Mouse (Mus musculus) hindbrain, embryonic 11.5 days (tissue): ENCODE data around the gene Prkch. TPM values are rescaled to one million over a fixed set of nuclear protein-coding genes. Genes with fewer than 3 reads are reported as not detected.

Experiments used
- ATAC-seq: fragments of 200-750 bp; cut with Nextera tagmentation; 2 replicates; pipeline ENCODE4 v1.8.0; 2017; ENCODE audit warnings: mild to moderate bottlenecking, moderate TSS enrichment, moderate library complexity; ENCODE audit not compliant: low FRiP score
- DNase-seq: peaks from one replicate; pipeline ENCODE4 v3.0.0-alpha.2; 2015; ENCODE audit warnings: low spot score
- H3K27ac ChIP-seq: fragments of 300-500 bp; sonication (generic); 2 replicates; pipeline ENCODE4 v1.5.1; 2014; ENCODE audit warnings: mild to moderate bottlenecking, low read depth, low read length
- H3K27me3 ChIP-seq: fragments of 300-500 bp; sonication (generic); 2 replicates; pipeline ENCODE4 v1.6.1; 2014; ENCODE audit warnings: mild to moderate bottlenecking, low read length, moderate library complexity, mixed read lengths; ENCODE audit not compliant: control insufficient read depth, insufficient read depth
- H3K36me3 ChIP-seq: fragments of 300-500 bp; sonication (generic); 2 replicates; pipeline ENCODE4 v1.6.1; 2014; ENCODE audit warnings: mild to moderate bottlenecking, low read length, moderate library complexity, mixed read lengths; ENCODE audit not compliant: control insufficient read depth, insufficient read depth
- H3K4me1 ChIP-seq: fragments of 300-500 bp; sonication (generic); replicated peaks from 2 replicates; pipeline ENCODE4 v1.6.1; 2014; ENCODE audit warnings: low read length, mixed read lengths; ENCODE audit not compliant: control insufficient read depth, insufficient read depth
- H3K4me2 ChIP-seq: fragments of 300-500 bp; sonication (generic); replicated peaks from 2 replicates; pipeline ENCODE4 v1.6.1; 2014; ENCODE audit warnings: mild to moderate bottlenecking, low read depth, low read length
- H3K4me3 ChIP-seq: fragments of 300-500 bp; sonication (generic); 2 replicates; pipeline ENCODE4 v1.5.1; 2014; ENCODE audit warnings: low read depth, low read length
- H3K9ac ChIP-seq: fragments of 300-500 bp; sonication (generic); 2 replicates; pipeline ENCODE4 v1.6.1; 2014; ENCODE audit warnings: low read depth, low read length
- H3K9me3 ChIP-seq: fragments of 300-500 bp; sonication (generic); 2 replicates; pipeline ENCODE4 v1.6.1; 2016; ENCODE audit warnings: low read length; ENCODE audit not compliant: control insufficient read depth
- WGBS: fragments of 180-500 bp; shearing (Covaris S2); extraction: QIAGEN DNeasy Blood & Tissue Kit; methylation state at CpG from one replicate; pipeline ENCODE4 v1.1.7; 2014; 5-methylcytosine and 5-hydroxymethylcytosine counted together
- polyA plus RNA-seq: library from polyadenylated mRNA; unstranded; fragments of >200 nt; fragmentation: Nextera tagmentation; extraction: Ambion mirVana; gene quantifications from 2 replicates; pipeline ENCODE4 v1.2.1, GENCODE M21; 2014

The Prkch gene
- polyA plus RNA-seq, 1 experiment from 2014 or later, result 10.5 TPM

- 77% methylated on average over 4 of the region's 4 CpGs for WGBS
- Histone ChIP-seq H3K4me2 (no peak overlapping the region), H3K27me3 (no peaks in the 10 kb centered on the region), H3K9me3 (no peaks in the 10 kb centered on the region), H3K4me1 (no peaks in the 10 kb centered on the region), H3K36me3 (no peaks in the 10 kb centered on the region), H3K9ac (no peak overlapping the region), H3K27ac (no peak overlapping the region), H3K4me3 (no peak overlapping the region)
- ATAC-seq (no peak), DNase-seq (no peak)
Measured at GRCm38 (mm10) chr12:73600457-73600856, 15.9 kb downstream of the Prkch start.

GRCm38 (mm10) chr12:73602974-73603373, 18.4 kb downstream of the Prkch start:
- Histone ChIP-seq H3K4me1 (no peaks in the 10 kb centered on the region), H3K4me3 (no peak overlapping the region), H3K9ac (no peak overlapping the region), H3K36me3 (no peaks in the 10 kb centered on the region), H3K4me2 (no peak overlapping the region), H3K27ac (no peak overlapping the region), H3K9me3 (no peaks in the 10 kb centered on the region), H3K27me3 (no peaks in the 10 kb centered on the region)
- 90% methylated on average over 7 of the region's 7 CpGs for WGBS
- ATAC-seq, result no peak
- DNase-seq, result no peak

- Histone ChIP-seq H3K27ac (no peak overlapping the region), H3K9me3 (no peaks in the 10 kb centered on the region), H3K36me3 (no peaks in the 10 kb centered on the region), H3K9ac (no peak overlapping the region), H3K4me2 (no peak overlapping the region), H3K4me1 (no peaks in the 10 kb centered on the region; the same call in none of the 2 replicates), H3K27me3 (no peaks in the 10 kb centered on the region), H3K4me3 (no peak overlapping the region)
- ATAC-seq, result no peak
- no peak for DNase-seq
- 92% methylated on average over 6 of the region's 6 CpGs for WGBS
Measured at GRCm38 (mm10) chr12:73603653-73604052, 19.1 kb downstream of the Prkch start.

- no peak overlapping the region for H3K27ac ChIP-seq
- no peaks in the 10 kb centered on the region for H3K27me3 ChIP-seq
- no peak overlapping the region for H3K4me3 ChIP-seq
- H3K9me3 ChIP-seq, result no peaks in the 10 kb centered on the region
- no peaks in the 10 kb centered on the region; the same call in none of the 2 replicates for H3K4me1 ChIP-seq
- no peak for ATAC-seq
- no peaks in the 10 kb centered on the region for H3K36me3 ChIP-seq
- DNase-seq, result no peak
- no peak overlapping the region for H3K4me2 ChIP-seq
- no peak overlapping the region for H3K9ac ChIP-seq
- 64% methylated on average over 12 of the region's 12 CpGs for WGBS
Measured at GRCm38 (mm10) chr12:73604762-73605161, 20.2 kb downstream of the Prkch start.

GRCm38 (mm10) chr12:73605174-73605573, 20.6 kb downstream of the Prkch start:
- ATAC-seq (no peak), DNase-seq (no peak)
- Histone ChIP-seq H3K9ac (no peak overlapping the region), H3K36me3 (no peaks in the 10 kb centered on the region), H3K4me3 (no peak overlapping the region), H3K27me3 (no peaks in the 10 kb centered on the region), H3K9me3 (no peaks in the 10 kb centered on the region), H3K4me2 (no peak overlapping the region), H3K4me1 (no peaks in the 10 kb centered on the region; the same call in none of the 2 replicates), H3K27ac (no peak overlapping the region)
- 82% methylated on average over 4 of the region's 4 CpGs for WGBS

GRCm38 (mm10) chr12:73607381-73608064, 22.9 kb downstream of the Prkch start:
- no peak overlapping the region for H3K9ac ChIP-seq

GRCm38 (mm10) chr12:73608065-73608397, 23.4 kb downstream of the Prkch start:
- ATAC-seq (peak; percentile 92), DNase-seq (peak; percentile 56)
- H3K4me2 ChIP-seq, result no peak overlapping the region
- 9% methylated on average over 4 of the region's 4 CpGs for WGBS
- H3K27me3 ChIP-seq, result no peaks in the 10 kb centered on the region
- H3K9ac ChIP-seq, result no peak overlapping the region
- H3K4me1 ChIP-seq, result no peaks in the 10 kb centered on the region; the same call in none of the 2 replicates
- H3K4me3 ChIP-seq, result no peak overlapping the region
- H3K36me3 ChIP-seq, result no peaks in the 10 kb centered on the region
- no peaks in the 10 kb centered on the region for H3K9me3 ChIP-seq
- peak overlapping the region; percentile 70 for H3K27ac ChIP-seq

More at GRCm38 (mm10) chr12:73607381-73608064, 22.9 kb downstream of the Prkch start:
- WGBS, result 49% methylated on average over 13 of the region's 13 CpGs
- no peaks in the 10 kb centered on the region for H3K36me3 ChIP-seq
- H3K27me3 ChIP-seq, result no peaks in the 10 kb centered on the region
- no peak overlapping the region for H3K4me2 ChIP-seq
- no peaks in the 10 kb centered on the region; the same call in none of the 2 replicates for H3K4me1 ChIP-seq
- H3K9me3 ChIP-seq, result no peaks in the 10 kb centered on the region
- DNase-seq, result peak; percentile 42
- H3K4me3 ChIP-seq, result no peak overlapping the region
- peak overlapping the region; percentile 70 for H3K27ac ChIP-seq
- peak; percentile 75 for ATAC-seq

GRCm38 (mm10) chr12:73609262-73609661, 24.7 kb downstream of the Prkch start:
- WGBS, result 87% methylated on average over 3 of the region's 3 CpGs
- Histone ChIP-seq H3K4me1 (no peaks in the 10 kb centered on the region; the same call in none of the 2 replicates), H3K4me2 (no peak overlapping the region), H3K9me3 (no peaks in the 10 kb centered on the region), H3K27me3 (no peaks in the 10 kb centered on the region), H3K9ac (no peak overlapping the region), H3K27ac (no peak overlapping the region), H3K4me3 (no peak overlapping the region), H3K36me3 (no peaks in the 10 kb centered on the region)
- no peak for DNase-seq
- no peak for ATAC-seq
